Mouse (Mus musculus) kidney, postnatal 4 days (tissue): Measurements from ENCODE around the gene Ifnar2.
"Not testable (repeated sequence)": the region's sequence is repeated elsewhere in the genome, so short reads cannot be mapped to it uniquely, and the experiment has no call there.

Experiments
- DNase-seq, 2 experiments: peaks; one replicate each; pipeline ENCODE4 v3.0.0; 2021; ENCODE audit warnings: mixed read lengths in 2 of 2

Gene Ifnar2

GRCm38 (mm10) chr16:91432720-91433328 is 60.2 kb downstream of the Ifnar2 start:
- no peak for DNase-seq

- no peak for DNase-seq
Observed at GRCm38 (mm10) chr16:91433329-91433933, 60.8 kb downstream of the Ifnar2 start.

GRCm38 (mm10) chr16:91434119-91434518 is 61.5 kb downstream of the Ifnar2 start:
- DNase-seq = no peak

GRCm38 (mm10) chr16:91438081-91438480 is 65.5 kb downstream of the Ifnar2 start:
- no peak for DNase-seq

- not testable (repeated sequence) for DNase-seq
Observed at GRCm38 (mm10) chr16:91438599-91438998, 66.0 kb downstream of the Ifnar2 start.

GRCm38 (mm10) chr16:91441366-91441765 is 68.8 kb downstream of the Ifnar2 start:
- peak; percentile 59 to 70 for DNase-seq

GRCm38 (mm10) chr16:91441811-91442240 is 69.2 kb downstream of the Ifnar2 start:
- no peak for DNase-seq

- no peak for DNase-seq
Observed at GRCm38 (mm10) chr16:91442446-91442845, 69.9 kb downstream of the Ifnar2 start.

- no peak for DNase-seq
Observed at GRCm38 (mm10) chr16:91443211-91443611, 70.6 kb downstream of the Ifnar2 start.

GRCm38 (mm10) chr16:91444847-91445246 is 72.3 kb downstream of the Ifnar2 start:
- no peak for DNase-seq

GRCm38 (mm10) chr16:91445566-91445965 is 73.0 kb downstream of the Ifnar2 start:
- DNase-seq = no peak

GRCm38 (mm10) chr16:91446778-91447511 is 74.4 kb downstream of the Ifnar2 start:
- no peak for DNase-seq

GRCm38 (mm10) chr16:91447512-91447900 is 74.9 kb downstream of the Ifnar2 start:
- DNase-seq = no peak

- DNase-seq = no peak
Observed at GRCm38 (mm10) chr16:91448088-91448487, 75.5 kb downstream of the Ifnar2 start.

- DNase-seq = no peak
Observed at GRCm38 (mm10) chr16:91448895-91449294, 76.3 kb downstream of the Ifnar2 start.

GRCm38 (mm10) chr16:91450137-91451064 is 77.8 kb downstream of the Ifnar2 start:
- no peak for DNase-seq

- no peak for DNase-seq
Observed at GRCm38 (mm10) chr16:91451949-91452348, 79.4 kb downstream of the Ifnar2 start.

- DNase-seq = no peak
Observed at GRCm38 (mm10) chr16:91452363-91452896, 79.8 kb downstream of the Ifnar2 start.
